Mouse (Mus musculus): ENCODE results near the gene Spag6.

Gene Spag6

DNA sequence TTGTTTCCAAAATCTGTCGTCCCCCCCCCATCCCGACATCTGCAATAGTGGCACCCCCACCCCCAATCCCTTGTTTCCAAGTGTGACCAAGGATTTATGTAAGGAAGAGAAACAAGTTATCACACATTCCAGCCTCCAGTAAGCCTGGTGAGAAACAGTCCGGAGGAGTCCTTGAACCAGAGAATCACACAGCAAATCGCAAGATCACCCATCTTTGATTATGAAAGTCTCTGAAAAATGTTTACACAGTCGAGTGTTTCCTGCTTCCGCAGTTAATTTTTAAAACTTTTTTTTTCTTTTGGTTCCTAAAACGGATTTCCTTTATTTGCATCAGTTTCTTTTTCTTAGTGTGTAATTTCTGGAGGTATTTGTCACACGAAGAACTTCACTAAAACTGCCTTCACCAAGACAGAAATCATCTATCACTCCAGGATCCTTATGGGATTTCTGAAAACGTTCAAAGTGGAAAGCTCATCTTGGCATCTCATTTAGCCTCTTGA, 6.1 kb upstream of the Spag6 start:
- no peak for DNase-seq (ENCODE audit: low read depth, low spot score)

DNA sequence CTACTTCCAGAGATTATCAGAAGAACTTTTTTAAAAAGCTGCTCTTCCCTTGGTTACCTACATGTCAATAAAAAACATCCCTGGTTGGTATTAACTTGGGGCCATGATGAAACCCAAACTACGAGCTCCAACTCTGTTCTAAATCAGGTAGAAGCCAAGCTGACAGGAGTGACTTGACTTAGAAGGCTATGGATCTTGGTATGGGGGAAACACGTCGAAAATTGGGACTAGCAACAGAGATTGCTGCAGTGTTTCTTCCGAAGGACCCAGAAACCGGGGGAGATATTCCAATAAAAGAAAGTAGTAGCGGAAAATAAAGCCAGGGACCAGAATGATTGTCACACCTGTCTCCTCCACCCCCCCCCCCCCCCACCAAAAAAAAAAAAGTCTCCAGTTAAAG, 5.5 kb upstream of the Spag6 start:
- no peak for DNase-seq (ENCODE audit: low read depth, low spot score)

- DNase-seq (ENCODE audit: low read depth, low spot score) = no peak
These were observed 5.1 kb upstream of the Spag6 start for GRCm38 (mm10) chr2:18688708-18689063.

GRCm38 (mm10) chr2:18689064-18689921, 4.5 kb upstream of the Spag6 start:
- DNase-seq (ENCODE audit: low read depth, low spot score) = no peak

GRCm38 (mm10) chr2:18690055-18690691, 3.7 kb upstream of the Spag6 start:
- no peak for DNase-seq (ENCODE audit: low read depth, low spot score)

DNA sequence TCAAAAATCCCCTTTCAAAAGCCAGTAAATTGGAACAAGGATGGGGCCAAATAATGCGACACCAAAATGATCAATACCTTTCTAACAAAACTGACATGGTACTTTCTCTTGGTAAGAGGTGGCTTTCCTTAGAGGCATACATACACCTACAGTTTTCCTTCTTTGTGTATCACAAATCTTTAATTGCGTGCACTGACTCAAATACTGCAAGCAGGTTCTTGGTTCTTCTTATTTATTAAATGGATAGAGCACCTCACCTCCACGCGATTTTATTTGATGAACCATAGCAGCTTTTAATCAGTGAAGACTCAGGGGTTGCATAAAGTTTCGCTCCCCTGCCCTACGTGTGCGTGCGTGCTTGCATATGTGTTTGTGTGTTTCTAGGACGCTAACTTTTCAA, 3.1 kb upstream of the Spag6 start:
- no peak for DNase-seq (ENCODE audit: low read depth, low spot score)

- no peak for DNase-seq (ENCODE audit: low read depth, low spot score)
These were observed 1.8 kb upstream of the Spag6 start for GRCm38 (mm10) chr2:18692031-18692430.

- DNase-seq (ENCODE audit: low read depth, low spot score) = no peak
These were observed 1.3 kb upstream of the Spag6 start for GRCm38 (mm10) chr2:18692548-18692947.

GRCm38 (mm10) chr2:18693491-18693870, 351 bp upstream of the Spag6 start:
- DNase-seq (ENCODE audit: low read depth, low spot score) = no peak

GRCm38 (mm10) chr2:18694611-18694950, 749 bp downstream of the Spag6 start:
- no peak for DNase-seq (ENCODE audit: low read depth, low spot score)

GRCm38 (mm10) chr2:18695163-18695562, 1.3 kb downstream of the Spag6 start:
- DNase-seq (ENCODE audit: low read depth, low spot score) = no peak

- no peak for DNase-seq (ENCODE audit: low read depth, low spot score)
These were observed 1.9 kb downstream of the Spag6 start for GRCm38 (mm10) chr2:18695629-18696150.

GRCm38 (mm10) chr2:18697591-18698244, 3.9 kb downstream of the Spag6 start:
- DNase-seq (ENCODE audit: low read depth, low spot score) = no peak

DNA sequence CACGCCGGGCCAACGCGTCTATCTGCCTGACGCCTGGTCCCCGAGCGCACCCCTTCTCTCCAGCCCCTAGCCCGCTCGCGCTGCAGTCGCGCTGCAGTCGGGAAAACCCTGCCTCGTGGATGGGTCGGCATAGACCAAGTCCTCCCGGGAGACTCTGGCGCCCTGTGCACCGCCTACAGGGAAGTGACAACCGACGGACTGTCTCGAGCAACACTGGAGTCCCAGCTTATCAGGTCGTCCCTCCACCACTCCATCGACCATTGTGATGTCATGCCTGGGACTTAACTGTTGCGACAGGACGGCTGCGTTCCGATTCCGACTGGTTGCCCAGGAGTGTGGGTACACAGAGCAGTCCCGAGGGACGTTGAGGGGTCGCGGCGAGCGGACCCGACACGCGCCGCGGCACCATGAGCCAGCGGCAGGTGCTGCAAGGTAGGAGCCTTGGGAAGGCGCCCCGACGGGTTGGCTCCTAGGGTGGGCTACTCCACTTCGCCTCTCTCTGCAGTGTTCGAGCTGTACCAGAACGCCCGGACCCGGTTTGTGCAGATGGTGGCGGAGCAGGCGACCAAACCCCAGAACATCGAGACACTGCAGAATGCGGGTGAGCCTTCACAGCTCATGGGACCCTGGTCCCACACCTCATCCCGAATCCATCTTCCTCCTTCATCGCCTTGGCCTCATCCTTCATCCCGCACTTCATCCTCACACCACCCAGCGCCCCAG, 5.0 kb downstream of the Spag6 start:
- DNase-seq (ENCODE audit: low read depth, low spot score) = no peak

DNA sequence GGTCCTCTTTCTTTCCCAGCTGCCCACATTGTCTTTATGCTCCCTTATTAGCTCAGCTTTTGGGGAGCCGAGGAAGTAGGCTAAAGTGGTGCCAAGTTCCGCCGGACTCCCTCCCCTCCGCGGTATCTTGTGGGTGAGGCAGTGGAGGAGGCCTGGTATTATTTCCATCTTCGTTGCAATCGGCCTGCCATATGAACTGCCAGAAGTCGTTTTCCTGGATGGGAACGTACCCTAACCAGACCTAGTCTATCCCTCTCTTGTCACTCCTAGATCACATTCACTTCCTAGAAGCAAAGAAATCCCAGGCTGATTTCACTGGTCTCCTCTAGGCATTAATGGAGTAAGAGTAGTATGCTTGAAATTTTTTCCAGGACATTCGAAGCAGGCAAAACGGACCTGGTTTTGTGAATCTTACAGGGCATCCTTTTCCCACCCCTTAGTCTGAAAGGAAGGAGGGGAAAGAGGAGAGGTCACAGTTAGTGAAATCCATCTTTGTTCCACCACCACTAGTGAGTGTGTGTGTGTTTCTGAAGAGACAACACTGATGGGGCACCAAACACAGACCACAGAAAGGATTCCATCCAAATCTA, 5.7 kb downstream of the Spag6 start:
- no peak for DNase-seq (ENCODE audit: low read depth, low spot score)

DNA sequence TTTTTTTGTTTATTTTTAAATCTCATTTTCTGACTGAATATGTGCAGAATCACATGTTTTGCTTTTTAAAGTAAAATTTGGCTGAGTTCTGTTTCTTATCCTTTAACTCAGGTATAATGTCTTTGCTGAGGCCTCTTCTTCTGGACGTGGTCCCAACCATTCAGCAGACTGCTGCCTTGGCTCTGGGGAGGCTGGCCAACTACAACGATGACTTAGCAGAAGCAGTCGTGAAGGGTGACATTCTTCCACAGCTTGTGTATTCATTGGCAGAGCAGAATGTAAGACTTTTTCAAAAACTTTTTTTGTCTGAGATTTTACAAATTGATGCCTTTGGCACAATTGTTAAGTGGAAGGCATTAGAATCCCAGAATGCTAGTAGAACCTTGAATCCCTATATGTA, 16.5 kb downstream of the Spag6 start:
- no peak for DNase-seq (ENCODE audit: low read depth, low spot score)

- DNase-seq (ENCODE audit: low read depth, low spot score) = no peak
These were observed 19.2 kb downstream of the Spag6 start for GRCm38 (mm10) chr2:18713071-18713470.

GRCm38 (mm10) chr2:18714337-18714736, 20.5 kb downstream of the Spag6 start:
- no peak for DNase-seq (ENCODE audit: low read depth, low spot score)

DNA sequence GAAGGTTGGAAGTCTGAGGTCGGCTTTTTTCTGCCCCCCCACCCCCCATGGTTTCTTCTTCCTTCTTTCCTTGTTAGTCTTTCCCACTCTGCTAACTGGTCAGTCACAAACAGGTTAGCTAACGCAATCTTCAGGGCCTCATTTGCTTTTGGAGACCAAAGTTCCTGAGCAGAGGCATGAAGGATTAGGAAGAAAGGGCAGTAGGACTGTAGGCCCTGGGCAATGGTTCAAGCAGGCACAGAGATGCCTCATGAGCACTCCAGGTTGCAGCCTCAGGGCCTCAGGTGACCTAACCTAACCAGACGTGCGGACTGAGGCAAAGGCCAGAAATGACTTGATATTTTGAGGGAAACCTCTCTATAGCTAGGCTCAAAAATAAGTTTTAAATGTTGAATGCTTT, 24.7 kb downstream of the Spag6 start:
- no peak for DNase-seq (ENCODE audit: low read depth, low spot score)

- no peak for DNase-seq (ENCODE audit: low read depth, low spot score)
These were observed 28.5 kb downstream of the Spag6 start for GRCm38 (mm10) chr2:18722208-18722830.

DNA sequence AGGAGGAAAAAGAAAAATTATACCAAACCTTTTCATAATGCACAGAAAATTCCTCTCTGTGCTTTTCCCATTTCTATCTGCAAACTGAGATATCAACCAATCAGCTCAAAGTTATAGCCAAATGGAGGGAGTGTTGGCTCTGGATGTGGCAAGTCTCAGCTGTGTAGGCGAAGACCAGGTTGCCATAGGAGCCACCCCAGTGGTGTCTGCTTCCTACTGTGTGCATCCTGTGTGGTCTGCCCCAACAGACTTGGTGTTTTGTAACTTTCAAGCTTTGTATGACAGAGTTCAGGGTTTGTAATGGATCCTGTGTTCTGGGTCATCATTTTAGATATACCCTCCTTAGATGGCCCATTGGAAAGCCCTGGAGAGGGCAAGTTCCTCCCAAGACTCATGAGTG, 30.6 kb downstream of the Spag6 start:
- no peak for DNase-seq (ENCODE audit: low read depth, low spot score)
